In the genomic region with DNA sequence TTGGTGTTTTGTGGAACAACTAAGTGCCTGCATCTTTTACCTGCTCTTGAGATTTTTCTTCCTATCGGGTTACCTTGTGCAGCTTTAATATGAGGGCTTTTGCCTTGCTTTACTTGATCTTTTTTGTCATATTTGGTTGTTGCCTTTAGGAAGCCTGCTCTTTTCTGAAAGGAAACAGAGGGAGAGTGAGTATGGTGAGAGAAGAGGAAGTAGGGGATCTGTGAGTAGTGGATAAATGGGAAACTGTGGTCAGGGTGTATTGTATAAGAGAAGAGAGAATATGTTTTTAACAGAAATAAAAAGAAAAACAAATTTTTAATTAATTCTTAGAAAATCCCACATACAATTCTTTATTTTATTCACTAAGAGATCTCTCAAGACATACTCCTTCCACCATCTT, we compare ENCODE assay signal across 16 mouse cellular contexts. TPM values are rescaled to one million over a fixed set of nuclear protein-coding genes. Genes with fewer than 3 reads are reported as not detected.
"Had no signal": no experiment of that assay in that cellular context is flagged by ENCODE, and none has a peak within 500 bp of the region (broad histone marks: within the 10 kb centered on the region; RNA-seq: fewer than 3 reads in every experiment).

No protein-coding gene starts in this region.

- H3K27ac ChIP-seq: kidney, postnatal 0 days; left cerebral cortex, adult 2 months; limb, embryonic 10.5 days; midbrain, embryonic 12.5 days; neural tube, embryonic 13.5 days had no signal

- H3K4me2 ChIP-seq: midbrain, embryonic 12.5 days; neural tube, embryonic 13.5 days had no signal

- H3K9me3 ChIP-seq: limb, embryonic 10.5 days; megakaryocyte, embryonic 14.5 days; midbrain, embryonic 12.5 days; neural tube, embryonic 13.5 days had no signal

- ATAC-seq: intestine, postnatal 0 days; lung, postnatal 0 days; midbrain, embryonic 16.5 days had no signal

- DNase-seq: kidney, adult 8-10 months; kidney, postnatal 36 days; lung, adult 2 months; lung, postnatal 36 days; retina, postnatal 1 day; thymus, postnatal 4 days had no signal

- H3K4me3 ChIP-seq: left cerebral cortex, adult 2 months; limb, embryonic 10.5 days; midbrain, embryonic 12.5 days; neural tube, embryonic 13.5 days had no signal

- H3K36me3 ChIP-seq: limb, embryonic 10.5 days; midbrain, embryonic 12.5 days; neural tube, embryonic 13.5 days had no signal

- H3K9ac ChIP-seq: midbrain, embryonic 12.5 days; neural tube, embryonic 13.5 days had no signal

- H3K27me3 ChIP-seq: megakaryocyte, embryonic 14.5 days; midbrain, embryonic 12.5 days; neural tube, embryonic 13.5 days had no signal

RNA-seq across cellular contexts. Expression of gene Gm10226, which starts 11.8 kb away (rescaled TPM):
- polyA plus RNA-seq: lung, adult 2 months; small intestine, adult 2 months had no signal
